ENCODE assay signal across 30 mouse cellular contexts in genomic region chr11:77182616-77183015, GRCm38 (mm10). TPM values are rescaled to one million over a fixed set of nuclear protein-coding genes. Genes with fewer than 3 reads are reported as not detected.
A peak's percentile ranks its signal among the peaks of the same experiment; 100 is the strongest.
DNase-seq lines count a peak whose midpoint lies in the region; ATAC-seq lines count a peak whose summit lies in the region.
"Had no signal": no experiment of that assay in that cellular context is flagged by ENCODE, and none has a peak within 500 bp of the region (broad histone marks: within the 10 kb centered on the region; RNA-seq: fewer than 3 reads in every experiment).

No protein-coding gene starts in this region.

- peak; percentile 84 for DNase-seq in forebrain, embryonic 14.5 days (ENCODE audit: low spot score)
- peak; percentile 76 for DNase-seq in midbrain, embryonic 14.5 days
- DNase-seq in intestine, embryonic 14.5 days (ENCODE audit: low spot score), result no peak
- DNase-seq in retina, postnatal 7 days (ENCODE audit: low read depth, low spot score), result peak; percentile 32
- DNase-seq in lung, postnatal 4 days, result no peak
- no peak for DNase-seq in urinary bladder, postnatal 36 days (ENCODE audit: low spot score in 2 of 2)
- DNase-seq: adrenal gland, postnatal 10 days; cerebellum, adult 11 months; cerebellum, adult 9-10 months; cerebellum, postnatal 36 days; gastrocnemius, postnatal 36 days; heart, adult 18-20 months; heart, postnatal 36 days; kidney, adult 18-20 months; kidney, postnatal 4 days; layer of hippocampus, postnatal 36 days; liver, embryonic 13.5 days; lung, adult 18-20 months; lung, postnatal 14 days; right cerebral cortex, adult 18-20 months had no signal

- H3K4me2 ChIP-seq in forebrain, embryonic 14.5 days (ENCODE audit: low read length), result no peak overlapping the region
- H3K4me2 ChIP-seq in forebrain, embryonic 15.5 days (replicated peaks), result no peak overlapping the region
- no peak overlapping the region for H3K4me2 ChIP-seq in midbrain, embryonic 14.5 days (ENCODE audit: low read length)
- H3K4me2 ChIP-seq in midbrain, embryonic 16.5 days (ENCODE audit: low read length), result no peak overlapping the region
- H3K4me2 ChIP-seq in intestine, embryonic 14.5 days (ENCODE audit: low read length), result peak overlapping the region; percentile 20; the same call in 1 of the 2 replicates
- H3K4me2 ChIP-seq: embryonic facial prominence, embryonic 12.5 days; forebrain, embryonic 13.5 days; heart, embryonic 11.5 days; hindbrain, embryonic 15.5 days; limb, embryonic 15.5 days; liver, embryonic 13.5 days had no signal

- H3K27ac ChIP-seq in forebrain, embryonic 14.5 days (ENCODE audit: low read depth, low read length), result no peak overlapping the region
- H3K27ac ChIP-seq in forebrain, embryonic 15.5 days (replicated peaks), result no peak overlapping the region
- H3K27ac ChIP-seq in midbrain, embryonic 14.5 days (replicated peaks; ENCODE audit: low read depth, low read length), result no peak overlapping the region
- no peak overlapping the region for H3K27ac ChIP-seq in midbrain, embryonic 16.5 days (ENCODE audit: low read length)
- peak overlapping the region; percentile 70 for H3K27ac ChIP-seq in intestine, embryonic 14.5 days (ENCODE audit: low read depth)
- H3K27ac ChIP-seq: embryonic facial prominence, embryonic 12.5 days; forebrain, embryonic 13.5 days; hindbrain, embryonic 15.5 days; limb, embryonic 10.5 days; limb, embryonic 15.5 days; liver, embryonic 13.5 days; midbrain, embryonic 10.5 days had no signal

- ATAC-seq in forebrain, embryonic 14.5 days, result no peak
- no peak for ATAC-seq in forebrain, embryonic 15.5 days (replicated peaks)
- no peak for ATAC-seq in midbrain, embryonic 14.5 days (ENCODE audit: low FRiP score, low TSS enrichment)
- no peak for ATAC-seq in midbrain, embryonic 16.5 days
- ATAC-seq in intestine, embryonic 14.5 days (replicated peaks; ENCODE audit: low FRiP score, low TSS enrichment, low read depth), result no peak
- ATAC-seq: forebrain, embryonic 13.5 days; Patski had no signal

- no peak overlapping the region for H3K9ac ChIP-seq in forebrain, embryonic 14.5 days (ENCODE audit: low read length)
- H3K9ac ChIP-seq in forebrain, embryonic 15.5 days (replicated peaks), result no peak overlapping the region
- H3K9ac ChIP-seq in midbrain, embryonic 14.5 days (replicated peaks; ENCODE audit: low read length), result no peak overlapping the region
- H3K9ac ChIP-seq in midbrain, embryonic 16.5 days (ENCODE audit: low read depth, low read length), result no peak overlapping the region
- no peak overlapping the region for H3K9ac ChIP-seq in intestine, embryonic 14.5 days (ENCODE audit: low read length)
- H3K9ac ChIP-seq: embryonic facial prominence, embryonic 12.5 days; forebrain, embryonic 13.5 days; hindbrain, embryonic 15.5 days; limb, embryonic 15.5 days; liver, embryonic 13.5 days had no signal

- WGBS in forebrain, embryonic 14.5 days, result 9% methylated on average over 2 of the region's 2 CpGs
- 10% methylated on average over 2 of the region's 2 CpGs for WGBS in forebrain, embryonic 15.5 days
- 15% methylated on average over 2 of the region's 2 CpGs for WGBS in midbrain, embryonic 14.5 days
- 21% methylated on average over 2 of the region's 2 CpGs for WGBS in midbrain, embryonic 16.5 days
- WGBS in intestine, embryonic 14.5 days, result 11% methylated on average over 2 of the region's 2 CpGs

- H3K9me3 ChIP-seq in forebrain, embryonic 14.5 days (replicated peaks; ENCODE audit: control insufficient read depth, low read length), result no peaks in the 10 kb centered on the region
- no peaks in the 10 kb centered on the region for H3K9me3 ChIP-seq in forebrain, embryonic 15.5 days
- H3K9me3 ChIP-seq in midbrain, embryonic 14.5 days (ENCODE audit: control insufficient read depth, low read length), result no peaks in the 10 kb centered on the region
- H3K9me3 ChIP-seq in midbrain, embryonic 16.5 days (replicated peaks; ENCODE audit: control insufficient read depth, low read length, poor library complexity, severe bottlenecking), result no peaks in the 10 kb centered on the region
- no peaks in the 10 kb centered on the region for H3K9me3 ChIP-seq in intestine, embryonic 14.5 days (ENCODE audit: control insufficient read depth, low read length)
- H3K9me3 ChIP-seq: embryonic facial prominence, embryonic 12.5 days; forebrain, embryonic 13.5 days; hindbrain, embryonic 15.5 days; limb, embryonic 10.5 days; limb, embryonic 15.5 days; liver, embryonic 13.5 days; midbrain, embryonic 10.5 days had no signal

- no peak overlapping the region for H3K4me3 ChIP-seq in forebrain, embryonic 14.5 days (ENCODE audit: low read depth, low read length)
- H3K4me3 ChIP-seq in forebrain, embryonic 15.5 days, result no peak overlapping the region
- no peak overlapping the region for H3K4me3 ChIP-seq in midbrain, embryonic 14.5 days (replicated peaks; ENCODE audit: low read depth, low read length)
- H3K4me3 ChIP-seq in midbrain, embryonic 16.5 days (ENCODE audit: low read depth, low read length), result no peak overlapping the region
- no peak overlapping the region for H3K4me3 ChIP-seq in intestine, embryonic 14.5 days (ENCODE audit: low read depth, low read length)
- H3K4me3 ChIP-seq: embryonic facial prominence, embryonic 12.5 days; forebrain, embryonic 13.5 days; hindbrain, embryonic 15.5 days; limb, embryonic 10.5 days; limb, embryonic 15.5 days; liver, embryonic 13.5 days; midbrain, embryonic 10.5 days had no signal

- no peaks in the 10 kb centered on the region for H3K27me3 ChIP-seq in forebrain, embryonic 14.5 days (replicated peaks; ENCODE audit: control insufficient read depth, insufficient read depth, low read length)
- H3K27me3 ChIP-seq in forebrain, embryonic 15.5 days, result no peaks in the 10 kb centered on the region
- no peaks in the 10 kb centered on the region for H3K27me3 ChIP-seq in midbrain, embryonic 14.5 days (ENCODE audit: control insufficient read depth, insufficient read depth, low read length)
- H3K27me3 ChIP-seq in midbrain, embryonic 16.5 days (ENCODE audit: control insufficient read depth, insufficient read depth, low read depth, low read length), result no peaks in the 10 kb centered on the region
- H3K27me3 ChIP-seq in intestine, embryonic 14.5 days (replicated peaks; ENCODE audit: control insufficient read depth, insufficient read depth, low read length), result no peaks in the 10 kb centered on the region
- H3K27me3 ChIP-seq: embryonic facial prominence, embryonic 12.5 days; forebrain, embryonic 13.5 days; hindbrain, embryonic 15.5 days; limb, embryonic 15.5 days; liver, embryonic 13.5 days had no signal

- H3K36me3 ChIP-seq in forebrain, embryonic 14.5 days (ENCODE audit: control insufficient read depth, insufficient read depth, low read length), result no peaks in the 10 kb centered on the region
- no peaks in the 10 kb centered on the region for H3K36me3 ChIP-seq in forebrain, embryonic 15.5 days
- no peaks in the 10 kb centered on the region for H3K36me3 ChIP-seq in midbrain, embryonic 14.5 days (ENCODE audit: control insufficient read depth, insufficient read depth, low read length)
- no peaks in the 10 kb centered on the region for H3K36me3 ChIP-seq in midbrain, embryonic 16.5 days (ENCODE audit: control insufficient read depth, insufficient read depth, low read length)
- no peaks in the 10 kb centered on the region for H3K36me3 ChIP-seq in intestine, embryonic 14.5 days (ENCODE audit: control insufficient read depth, insufficient read depth, low read length)
- H3K36me3 ChIP-seq: embryonic facial prominence, embryonic 12.5 days; hindbrain, embryonic 15.5 days; limb, embryonic 10.5 days; limb, embryonic 15.5 days; liver, embryonic 13.5 days; midbrain, embryonic 10.5 days had no signal

- peaks cover 17% of the 10 kb centered on the region for H3K4me1 ChIP-seq in forebrain, embryonic 14.5 days (ENCODE audit: control insufficient read depth, insufficient read depth, low read length)
- H3K4me1 ChIP-seq in forebrain, embryonic 15.5 days, result peaks cover 26% of the 10 kb centered on the region
- H3K4me1 ChIP-seq in midbrain, embryonic 14.5 days (ENCODE audit: control insufficient read depth, insufficient read depth, low read length), result 0 out of 2 replicates have a peak, but pooled peaks cover 4% of the 10 kb centered on the region
- H3K4me1 ChIP-seq in midbrain, embryonic 16.5 days (ENCODE audit: control insufficient read depth, insufficient read depth, low read length), result peaks cover 6% of the 10 kb centered on the region; the same call in 1 of the 2 replicates
- 0 out of 2 replicates have a peak, but pooled peaks cover 2% of the 10 kb centered on the region for H3K4me1 ChIP-seq in intestine, embryonic 14.5 days (replicated peaks; ENCODE audit: control insufficient read depth, insufficient read depth, low read length)
- H3K4me1 ChIP-seq: embryonic facial prominence, embryonic 12.5 days; limb, embryonic 10.5 days; limb, embryonic 15.5 days; liver, embryonic 13.5 days had no signal

RNA-seq across cellular contexts. Expression of gene Efcab5, which starts 6.2 kb away (rescaled TPM):
- polyA plus RNA-seq in forebrain, embryonic 14.5 days (2014; fragmentation: Nextera tagmentation; extraction: Ambion mirVana), result 0.49 and 0.74 TPM in 2 replicates
- polyA plus RNA-seq in forebrain, embryonic 15.5 days (2015; fragmentation: Nextera tagmentation; extraction: Ambion mirVana), result 0.59 and 0.77 TPM in 2 replicates
- polyA plus RNA-seq in midbrain, embryonic 14.5 days (2014; fragmentation: Nextera tagmentation; extraction: Ambion mirVana), result 0.55 and 1.1 TPM in 2 replicates
- polyA plus RNA-seq in midbrain, embryonic 16.5 days (2015; fragmentation: Nextera tagmentation; extraction: Ambion mirVana), result 0.82 and 1.5 TPM in 2 replicates
- 0.28 and 0.58 TPM in 2 replicates for polyA plus RNA-seq in intestine, embryonic 14.5 days (2014; fragmentation: Nextera tagmentation; extraction: Ambion mirVana)

RNA-seq across cellular contexts. Expression of gene Ssh2, which starts 33.5 kb away (rescaled TPM):
- 15.5 and 18.7 TPM in 2 replicates for polyA plus RNA-seq in forebrain, embryonic 14.5 days (2014; fragmentation: Nextera tagmentation; extraction: Ambion mirVana)
- polyA plus RNA-seq in forebrain, embryonic 15.5 days (2015; fragmentation: Nextera tagmentation; extraction: Ambion mirVana), result 18.0 and 20.1 TPM in 2 replicates
- polyA plus RNA-seq in midbrain, embryonic 14.5 days (2014; fragmentation: Nextera tagmentation; extraction: Ambion mirVana), result 23.0 and 26.6 TPM in 2 replicates
- 20.2 and 21.2 TPM in 2 replicates for polyA plus RNA-seq in midbrain, embryonic 16.5 days (2015; fragmentation: Nextera tagmentation; extraction: Ambion mirVana)
- 9.4 and 10.6 TPM in 2 replicates for polyA plus RNA-seq in intestine, embryonic 14.5 days (2014; fragmentation: Nextera tagmentation; extraction: Ambion mirVana)

Comparison
In these comparisons a context has a peak if more than half of its experiments do, and no peak if none do; other contexts are left out.
1. DNase-seq: peak in forebrain, embryonic 14.5 days (single experiment), midbrain, embryonic 14.5 days (single experiment) and retina, postnatal 7 days (single experiment); none in intestine, embryonic 14.5 days (single experiment), lung, postnatal 4 days (0 of 2) and urinary bladder, postnatal 36 days (0 of 2).